Mouse (Mus musculus): ENCODE results near the gene Aqp6. TPM values are rescaled to one million over a fixed set of nuclear protein-coding genes. Genes with fewer than 3 reads are reported as not detected.

The Aqp6 gene
- total RNA-seq, 2 experiments from 2014 or later: 0.26 TPM; not detected in 1

- DNase-seq (ENCODE audit: low spot score in 2 of 2): no peak
- Histone ChIP-seq H3K27ac (no peak overlapping the region), H3K4me3 (no peak overlapping the region)
- TF ChIP-seq CTCF (conservative IDR thresholded peaks at IDR 0.05): no peak
These were observed 4.4 kb downstream of the Aqp6 start for GRCm38 (mm10) chr15:99605595-99605994.

DNA sequence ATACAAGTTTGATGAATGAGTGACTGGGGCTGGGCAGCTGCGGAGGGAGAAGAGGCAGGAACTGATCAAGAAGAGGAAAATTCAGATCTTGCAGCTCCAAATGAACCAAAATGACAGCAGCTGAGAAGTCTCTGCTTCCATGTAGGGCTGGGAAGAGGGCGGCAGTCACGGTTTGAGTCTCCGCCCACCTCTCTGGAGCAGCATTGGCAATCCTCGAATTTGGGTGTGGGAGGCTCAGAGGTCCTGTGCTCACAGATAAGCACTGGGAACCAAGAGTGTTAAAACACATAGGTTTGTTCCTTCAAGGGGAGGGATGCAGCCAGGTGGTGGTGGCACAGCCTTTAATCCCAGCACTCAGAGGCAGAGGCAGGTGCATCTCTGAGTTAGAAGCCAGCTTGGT lies 5.3 kb downstream of the Aqp6 start:
- no peak for DNase-seq (ENCODE audit: low spot score in 2 of 2)
- H3K4me3 ChIP-seq: no peak overlapping the region
- no peak overlapping the region for H3K27ac ChIP-seq
- TF ChIP-seq CTCF (conservative IDR thresholded peaks at IDR 0.05): no peak

DNA sequence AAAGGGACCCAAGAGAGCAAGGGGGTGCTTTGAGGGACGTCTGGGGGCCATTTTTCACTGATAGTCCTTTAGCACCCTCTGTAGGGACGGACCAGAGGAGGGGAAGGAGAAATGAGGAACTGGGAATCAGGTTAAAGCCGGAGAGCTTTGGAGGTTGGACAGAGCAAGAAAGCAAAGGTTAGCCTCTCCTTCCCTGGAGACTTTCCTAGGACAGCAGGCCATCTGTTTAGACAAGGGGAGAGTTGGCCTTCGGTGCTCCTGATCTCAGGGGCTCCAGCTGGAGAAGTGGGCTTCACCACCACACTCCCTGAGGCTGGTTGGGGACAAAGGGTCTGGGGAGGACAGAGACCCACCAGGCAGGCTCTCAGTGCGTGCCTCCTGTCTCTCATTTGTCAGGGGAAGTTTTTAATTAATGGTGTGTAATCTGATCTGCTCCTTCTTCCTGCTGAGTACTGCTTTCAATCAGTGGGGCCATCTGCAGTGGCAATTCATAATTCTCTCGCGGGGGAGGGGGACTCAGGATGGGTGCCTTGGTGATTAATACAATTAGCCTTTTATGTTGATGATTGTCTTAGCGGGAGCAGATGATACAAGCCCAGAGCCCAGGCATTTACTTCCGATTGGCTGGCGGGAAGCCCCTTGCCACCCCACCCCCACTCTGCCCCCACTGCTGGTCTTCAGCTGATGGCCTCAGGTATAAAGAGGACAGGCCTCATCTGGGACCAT lies 6.4 kb downstream of the Aqp6 start:
- Histone ChIP-seq H3K4me3 (no peak overlapping the region), H3K27ac (no peak overlapping the region)
- no peak for TF ChIP-seq CTCF (conservative IDR thresholded peaks at IDR 0.05)
- DNase-seq (ENCODE audit: low spot score in 2 of 2): peak; percentile 47 to 50

DNA sequence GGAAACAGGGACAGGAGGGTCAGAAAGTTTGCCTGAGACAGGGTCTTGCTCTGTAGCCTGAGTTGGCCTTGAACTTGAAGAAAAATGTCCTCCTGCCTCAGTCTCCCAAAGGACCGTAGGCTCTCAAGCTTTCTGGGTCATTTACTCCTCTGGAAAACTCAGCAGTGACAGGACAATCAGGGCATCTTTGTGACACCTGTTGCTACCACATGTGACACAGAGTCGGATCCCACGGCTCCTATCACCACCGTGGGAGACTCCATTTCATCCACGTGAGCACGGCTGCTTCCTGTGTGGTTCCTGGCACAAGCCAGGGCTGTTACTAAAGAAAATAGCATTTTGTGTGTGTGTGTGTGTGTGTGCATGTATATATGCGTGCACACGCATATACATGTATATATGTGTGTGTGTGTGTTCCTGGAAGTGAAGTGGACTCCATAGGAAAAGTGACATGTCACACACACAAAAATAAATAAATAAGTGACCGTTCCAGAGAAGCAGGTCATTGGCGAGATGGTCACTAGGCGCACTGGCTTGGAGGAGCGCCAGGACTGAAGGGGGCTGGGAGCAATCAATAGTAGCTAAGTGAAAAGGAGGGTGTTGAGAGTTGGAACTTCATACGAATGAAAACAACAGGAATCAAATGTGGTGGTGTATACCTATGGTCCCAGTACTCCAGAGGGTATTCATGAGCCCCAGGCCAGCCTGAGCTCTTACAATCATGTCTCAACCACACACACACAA lies 7.4 kb downstream of the Aqp6 start:
- DNase-seq (ENCODE audit: low spot score in 2 of 2): no peak
- H3K27ac ChIP-seq: no peak overlapping the region
- TF ChIP-seq CTCF (conservative IDR thresholded peaks at IDR 0.05): no peak
- no peak overlapping the region for H3K4me3 ChIP-seq

GRCm38 (mm10) chr15:99611563-99611962 lies 10.4 kb downstream of the Aqp6 start:
- DNase-seq (ENCODE audit: low spot score in 2 of 2): no peak
- Histone ChIP-seq H3K4me3 (no peak overlapping the region), H3K27ac (no peak overlapping the region)
- no peak for TF ChIP-seq CTCF (conservative IDR thresholded peaks at IDR 0.05)

DNA sequence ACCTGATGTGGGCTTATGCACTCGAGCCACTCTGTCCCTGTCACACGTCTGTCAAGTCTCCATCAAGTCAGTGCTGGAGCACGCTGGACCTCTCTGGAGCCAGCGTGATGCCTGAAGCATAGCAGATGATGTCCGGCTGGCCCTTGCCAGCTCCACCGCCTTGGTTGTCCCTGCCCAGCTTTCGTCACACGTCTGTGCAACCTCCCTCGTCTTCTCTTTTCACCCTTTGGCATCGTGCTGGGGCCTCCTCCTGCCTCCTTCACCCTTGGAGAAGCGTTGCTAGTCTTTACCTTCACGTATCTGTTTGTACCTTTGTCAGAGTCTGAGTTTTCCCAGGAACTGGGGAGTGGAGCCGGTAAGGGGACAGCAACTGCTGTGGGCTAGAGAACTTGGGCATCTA lies 13.1 kb downstream of the Aqp6 start:
- no peak overlapping the region for H3K4me3 ChIP-seq
- H3K27ac ChIP-seq: no peak overlapping the region
- DNase-seq (ENCODE audit: low spot score in 2 of 2): no peak
- TF ChIP-seq CTCF (conservative IDR thresholded peaks at IDR 0.05): no peak

DNA sequence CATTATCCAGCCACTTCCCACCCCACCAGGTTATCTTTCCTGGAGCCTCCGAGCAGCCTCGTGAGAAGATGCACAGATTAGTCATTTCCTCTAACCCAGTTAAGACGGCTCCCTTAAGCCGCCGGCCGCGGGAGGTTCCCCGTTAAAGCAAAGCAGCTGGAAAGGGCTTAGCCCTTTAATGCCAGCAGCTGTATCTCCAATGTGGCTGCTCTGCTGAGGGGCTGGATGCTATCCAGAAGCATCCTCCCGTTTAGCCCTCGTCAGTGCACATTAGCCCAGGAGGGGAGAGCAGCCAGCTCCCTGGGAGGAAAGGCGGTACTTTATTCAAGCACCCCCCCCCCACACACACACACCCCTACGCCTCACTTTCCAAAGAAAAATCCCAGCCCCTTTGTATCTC lies 13.6 kb downstream of the Aqp6 start:
- TF ChIP-seq CTCF (conservative IDR thresholded peaks at IDR 0.05): no peak
- Histone ChIP-seq H3K4me3 (no peak overlapping the region), H3K27ac (no peak overlapping the region)
- no peak for DNase-seq (ENCODE audit: low spot score in 2 of 2)

GRCm38 (mm10) chr15:99615246-99615645 lies 14.0 kb downstream of the Aqp6 start:
- H3K27ac ChIP-seq: no peak overlapping the region
- no peak for DNase-seq (ENCODE audit: low spot score in 2 of 2)
- no peak for TF ChIP-seq CTCF (conservative IDR thresholded peaks at IDR 0.05)
- no peak overlapping the region for H3K4me3 ChIP-seq

DNA sequence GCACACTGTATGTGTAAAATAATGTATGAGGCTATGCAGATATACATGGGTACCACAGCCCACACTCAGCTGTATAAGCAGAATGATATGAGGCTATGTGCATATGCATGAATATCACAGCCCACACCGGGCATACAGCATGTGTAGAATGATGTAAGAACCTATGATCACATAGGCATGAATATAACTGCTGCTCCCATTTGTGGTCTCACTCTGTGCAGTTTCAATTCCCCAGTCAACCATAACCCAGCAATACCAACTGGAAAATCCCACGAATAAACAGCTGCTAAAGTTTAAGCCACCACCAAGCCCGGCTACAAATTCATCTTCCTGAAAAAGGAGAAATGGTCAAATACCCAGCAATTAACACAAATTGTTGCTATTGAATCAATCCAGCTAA lies 17.4 kb downstream of the Aqp6 start:
- no peak for DNase-seq (ENCODE audit: low spot score in 2 of 2)
- Histone ChIP-seq H3K4me3 (no peak overlapping the region), H3K27ac (no peak overlapping the region)
- TF ChIP-seq CTCF (conservative IDR thresholded peaks at IDR 0.05): no peak

- Histone ChIP-seq H3K27ac (no peak overlapping the region), H3K4me3 (no peak overlapping the region)
- no peak for TF ChIP-seq CTCF (conservative IDR thresholded peaks at IDR 0.05)
- DNase-seq (ENCODE audit: low spot score in 2 of 2): peak; percentile 50 to 63
These were observed 18.6 kb downstream of the Aqp6 start for GRCm38 (mm10) chr15:99619821-99620220.

DNA sequence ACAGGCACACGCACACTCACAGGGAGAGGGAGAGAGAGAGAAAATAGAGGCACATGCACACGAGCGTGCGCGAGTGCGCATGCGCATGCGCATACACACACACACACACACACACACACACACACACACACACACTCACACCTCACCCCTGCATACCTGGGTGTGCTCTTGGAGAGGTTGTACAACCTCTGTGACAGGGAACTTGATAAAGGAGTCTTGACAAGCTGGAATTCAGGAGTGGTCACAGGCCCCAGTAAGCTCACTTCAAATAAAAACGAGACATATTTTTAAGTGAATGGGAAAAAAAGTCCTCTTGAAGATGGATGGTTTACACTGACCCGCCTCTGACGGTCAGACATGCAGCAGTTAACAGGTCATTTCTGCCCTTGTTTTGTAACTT lies 20.9 kb downstream of the Aqp6 start:
- no peak for DNase-seq (ENCODE audit: low spot score in 2 of 2)
- no peak overlapping the region for H3K27ac ChIP-seq
- no peak for TF ChIP-seq CTCF (conservative IDR thresholded peaks at IDR 0.05)

GRCm38 (mm10) chr15:99631618-99632017 lies 30.4 kb downstream of the Aqp6 start:
- Histone ChIP-seq H3K4me3 (no peak overlapping the region), H3K27ac (no peak overlapping the region)
- peak; percentile 63 for TF ChIP-seq CTCF (conservative IDR thresholded peaks at IDR 0.05)
- DNase-seq (ENCODE audit: low spot score in 2 of 2): no peak

More for the DNA sequence above, 20.9 kb downstream of the Aqp6 start:
- no peak overlapping the region for H3K4me3 ChIP-seq

- H3K4me3 ChIP-seq: no peak overlapping the region
- no peak for DNase-seq (ENCODE audit: low spot score in 2 of 2)
- TF ChIP-seq CTCF (conservative IDR thresholded peaks at IDR 0.05): no peak
These were observed 33.5 kb downstream of the Aqp6 start for GRCm38 (mm10) chr15:99634702-99635101.

More at GRCm38 (mm10) chr15:99634702-99635101, 33.5 kb downstream of the Aqp6 start:
- H3K27ac ChIP-seq: no peak overlapping the region
